Mouse (Mus musculus) liver, postnatal 0 days (tissue): ENCODE measurements around the gene Dennd2d. TPM values are rescaled to one million over a fixed set of nuclear protein-coding genes. Genes with fewer than 3 reads are reported as not detected.

Experiments
- ATAC-seq: fragments of 200-750 bp; cut with Nextera tagmentation; 2 replicates; pipeline ENCODE4 v1.8.0; 2017; ENCODE audit warnings: mild to moderate bottlenecking, moderate library complexity
- DNase-seq: peaks from one replicate; pipeline ENCODE4 v3.0.0-alpha.2; 2016
- H3K27ac ChIP-seq: fragments of 300-500 bp; sonication (generic); 2 replicates; pipeline ENCODE4 v1.5.1; 2014; ENCODE audit warnings: antibody characterized with exemption, moderate library complexity, mild to moderate bottlenecking, low read depth
- H3K27me3 ChIP-seq: fragments of 300-500 bp; sonication (generic); 2 replicates; pipeline ENCODE4 v1.6.1; 2014; ENCODE audit warnings: low read length, control low read depth, mixed read lengths; ENCODE audit not compliant: insufficient read depth
- H3K36me3 ChIP-seq: fragments of 300-500 bp; sonication (generic); replicated peaks from 2 replicates; pipeline ENCODE4 v1.6.1; 2014; ENCODE audit warnings: mild to moderate bottlenecking, control low read depth, low read length, moderate library complexity, mixed read lengths; ENCODE audit not compliant: insufficient read depth
- H3K4me1 ChIP-seq: fragments of 300-500 bp; sonication (generic); 2 replicates; pipeline ENCODE4 v1.6.1; 2014; ENCODE audit warnings: antibody characterized with exemption, mild to moderate bottlenecking, control low read depth; ENCODE audit not compliant: insufficient read depth
- H3K4me2 ChIP-seq: fragments of 300-500 bp; sonication (generic); 2 replicates; pipeline ENCODE4 v1.6.1; 2014; ENCODE audit warnings: low read depth, mild to moderate bottlenecking, low read length, moderate library complexity, mixed read lengths
- H3K4me3 ChIP-seq: fragments of 300-500 bp; sonication (generic); 2 replicates; pipeline ENCODE4 v1.5.1; 2014; ENCODE audit warnings: low read depth, low read length
- H3K9ac ChIP-seq: fragments of 300-500 bp; sonication (generic); replicated peaks from 2 replicates; pipeline ENCODE4 v1.6.1; 2014; ENCODE audit warnings: mild to moderate bottlenecking, moderate library complexity
- H3K9me3 ChIP-seq: fragments of 300-500 bp; sonication (generic); 2 replicates; pipeline ENCODE4 v1.6.1; 2016; ENCODE audit warnings: mild to moderate bottlenecking, control low read depth, low read length, mixed read lengths
- CTCF ChIP-seq: sonication (generic); IDR thresholded peaks from 2 replicates; pipeline ENCODE4 v1.5.1; 2016; ENCODE audit warnings: antibody characterized with exemption, low read depth
- EP300 ChIP-seq: IDR thresholded peaks from 2 replicates; pipeline ENCODE4 v1.6.1; 2016; ENCODE audit warnings: antibody characterized with exemption, low read depth, mild to moderate bottlenecking
- WGBS: fragments of 180-500 bp; shearing (Covaris S2); extraction: QIAGEN DNeasy Blood & Tissue Kit; methylation state at CpG from one replicate; pipeline ENCODE4 v1.1.7; 2014; ENCODE audit not compliant: insufficient replicate concordance; 5-methylcytosine and 5-hydroxymethylcytosine counted together
- polyA plus RNA-seq: library from polyadenylated mRNA; unstranded; fragments of >200 nt; fragmentation: Nextera tagmentation; extraction: Ambion mirVana; gene quantifications from 2 replicates; pipeline ENCODE4 v1.2.1, GENCODE M21; 2015

Dennd2d gene
- polyA plus RNA-seq, 1 experiment from 2014 or later: 7.7 TPM

DNA sequence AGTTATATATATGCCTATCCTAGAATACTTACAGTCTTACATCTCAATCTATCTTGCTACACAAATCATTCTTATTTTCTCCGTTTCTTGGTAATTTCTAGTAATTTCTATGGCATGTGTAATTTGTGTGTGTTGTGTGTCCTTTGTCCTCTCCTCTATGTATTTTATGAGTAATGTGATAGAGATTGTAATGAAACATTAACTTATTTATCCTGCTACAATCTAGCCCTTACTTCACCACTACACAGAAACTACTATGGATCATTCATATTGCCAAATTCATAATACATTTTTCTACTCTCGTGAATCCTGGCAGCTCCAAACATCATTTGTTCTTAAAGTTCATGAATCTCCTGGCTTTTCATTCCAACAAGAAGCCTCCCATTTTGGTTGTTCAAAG, 45.8 kb downstream of the Dennd2d start:
- H3K27ac ChIP-seq: no peak overlapping the region
- H3K4me2 ChIP-seq: no peak overlapping the region
- H3K36me3 ChIP-seq: peaks cover 5% of the 10 kb centered on the region; the same call in 1 of the 2 replicates
- TF ChIP-seq CTCF (no peak), EP300 (no peak)
- 80% methylated on average over 2 of the region's 2 CpGs for WGBS
- H3K9ac ChIP-seq: no peak overlapping the region
- H3K4me1 ChIP-seq: no peaks in the 10 kb centered on the region
- 0 out of 2 replicates have a peak, but pooled peaks have one; percentile 56 for ATAC-seq
- no peaks in the 10 kb centered on the region for H3K27me3 ChIP-seq
- no peak overlapping the region for H3K4me3 ChIP-seq
- no peaks in the 10 kb centered on the region for H3K9me3 ChIP-seq
- no peak for DNase-seq

GRCm38 (mm10) chr3:106533277-106533676, 51.1 kb downstream of the Dennd2d start:
- 64% methylated on average over 2 of the region's 2 CpGs for WGBS
- Histone ChIP-seq H3K27ac (no peak overlapping the region), H3K4me1 (no peaks in the 10 kb centered on the region; the same call in 1 of the 2 replicates), H3K4me3 (no peak overlapping the region), H3K4me2 (no peak overlapping the region), H3K9me3 (no peaks in the 10 kb centered on the region), H3K9ac (no peak overlapping the region), H3K27me3 (no peaks in the 10 kb centered on the region), H3K36me3 (peaks cover 10% of the 10 kb centered on the region)
- no peak for TF ChIP-seq CTCF
- TF ChIP-seq EP300: 0 out of 2 replicates have a peak, but pooled peaks have one; percentile 22
- ATAC-seq (no peak), DNase-seq (no peak)

GRCm38 (mm10) chr3:106544721-106545316, 62.6 kb downstream of the Dennd2d start:
- Histone ChIP-seq H3K9ac (peak overlapping the region; percentile 21; the same call in 1 of the 2 replicates), H3K9me3 (no peaks in the 10 kb centered on the region), H3K27ac (peak overlapping the region; percentile 99), H3K4me2 (peak overlapping the region; percentile 86), H3K4me1 (peaks cover 27% of the 10 kb centered on the region), H3K4me3 (peak overlapping the region; percentile 96), H3K27me3 (no peaks in the 10 kb centered on the region), H3K36me3 (no peaks in the 10 kb centered on the region; the same call in 1 of the 2 replicates)
- ATAC-seq (no peak), DNase-seq (no peak)
- 67% methylated on average over 8 of the region's 8 CpGs for WGBS
- TF ChIP-seq EP300 (no peak), CTCF (no peak)

GRCm38 (mm10) chr3:106547171-106547923, 65.1 kb downstream of the Dennd2d start, which contains the start of the genes Dram2 and Cept1:
TSS of gene Dram2 (plus strand) at chr3:106547798.
TSS of gene Cept1 (minus strand) at chr3:106547802.
- H3K4me2 ChIP-seq: peak within 1 kb of the TSS; percentile 86
- H3K4me1 ChIP-seq: peaks cover 28% of the 10 kb centered on the region
- 2% methylated on average over 53 of the region's 63 CpGs for WGBS
- peak within 1 kb of the TSS; percentile 99 for H3K27ac ChIP-seq
- H3K36me3 ChIP-seq: no peaks in the 10 kb centered on the region; the same call in 1 of the 2 replicates
- TF ChIP-seq EP300: no peak
- TF ChIP-seq CTCF: no peak
- no peaks in the 10 kb centered on the region for H3K9me3 ChIP-seq
- no peaks in the 10 kb centered on the region for H3K27me3 ChIP-seq
- peak within 1 kb of the TSS; percentile 96 for H3K4me3 ChIP-seq
- ATAC-seq: peak; percentile 94
- peak; percentile 93 for DNase-seq
- peak within 1 kb of the TSS; percentile 98 for H3K9ac ChIP-seq

DNA sequence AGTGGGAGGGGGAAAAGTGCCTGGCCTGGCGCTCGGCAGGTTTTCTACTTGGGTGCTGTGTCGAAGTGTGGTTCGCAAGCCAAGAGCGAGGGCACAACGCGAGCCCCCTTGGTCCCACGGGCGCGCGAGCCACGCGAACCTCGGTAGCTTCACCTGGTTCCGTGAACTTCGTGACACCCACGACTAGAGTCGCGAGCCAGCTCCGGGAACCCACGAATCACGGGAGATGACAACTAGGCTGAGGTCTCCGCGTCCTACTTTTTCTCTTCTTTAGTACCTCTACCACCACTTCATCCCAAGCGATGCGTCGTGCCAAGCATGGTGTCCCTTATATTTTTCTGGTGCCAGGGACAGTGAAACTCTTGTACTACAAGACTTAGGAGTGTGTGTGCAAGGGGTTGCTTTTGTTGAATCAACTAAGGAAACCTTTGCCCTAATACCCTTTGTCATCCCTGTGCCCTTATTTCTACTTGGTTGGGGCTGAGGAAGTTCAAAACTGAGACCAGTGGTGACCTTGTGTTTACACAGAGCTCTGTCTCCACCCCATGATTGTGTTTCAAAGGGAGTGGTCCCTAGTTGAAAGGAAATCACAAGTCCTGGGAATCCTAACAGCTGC, 65.8 kb downstream of the Dennd2d start:
- Histone ChIP-seq H3K9ac (peak overlapping the region; percentile 98), H3K4me1 (peaks cover 28% of the 10 kb centered on the region)

GRCm38 (mm10) chr3:106548971-106549370, 66.8 kb downstream of the Dennd2d start:
- DNase-seq: no peak
- Histone ChIP-seq H3K27ac (peak overlapping the region; percentile 99), H3K9ac (peak overlapping the region; percentile 48), H3K4me1 (peaks cover 27% of the 10 kb centered on the region), H3K36me3 (peaks cover 11% of the 10 kb centered on the region), H3K9me3 (no peaks in the 10 kb centered on the region), H3K4me3 (peak overlapping the region; percentile 96; the same call in 1 of the 2 replicates), H3K27me3 (no peaks in the 10 kb centered on the region), H3K4me2 (peak overlapping the region; percentile 86)
- TF ChIP-seq EP300 (no peak), CTCF (no peak)
- ATAC-seq: no peak
- 32% methylated on average over 3 of the region's 3 CpGs for WGBS

More for the DNA sequence above, 65.8 kb downstream of the Dennd2d start:
- TF ChIP-seq CTCF: no peak
- TF ChIP-seq EP300: peak; percentile 41; the same call in 1 of the 2 replicates
- peak overlapping the region; percentile 99 for H3K27ac ChIP-seq
- peak overlapping the region; percentile 96 for H3K4me3 ChIP-seq
- 1% methylated on average over 27 of the region's 27 CpGs for WGBS
- H3K9me3 ChIP-seq: no peaks in the 10 kb centered on the region
- H3K4me2 ChIP-seq: peak overlapping the region; percentile 86
- H3K27me3 ChIP-seq: no peaks in the 10 kb centered on the region
- peaks cover 2% of the 10 kb centered on the region for H3K36me3 ChIP-seq
- ATAC-seq (peak; percentile 57), DNase-seq (no peak)

Other genes starting within 250 kb of the Dennd2d start
- not detected in 2 replicates for gene Chil6, start 76.2 kb upstream of the Dennd2d start, polyA plus RNA-seq
- 76.4 and 79.1 TPM in 2 replicates for gene Dram2, start 65.4 kb downstream of the Dennd2d start, polyA plus RNA-seq
- gene Cept1, start 65.4 kb downstream of the Dennd2d start, polyA plus RNA-seq: 59.4 and 64.1 TPM in 2 replicates
- gene Lrif1, start 202.6 kb downstream of the Dennd2d start, polyA plus RNA-seq: 6.0 and 6.4 TPM in 2 replicates